Mouse (Mus musculus) ovary, postnatal 36 days (tissue): ENCODE data around the gene Rint1.
A peak's percentile ranks its signal among the peaks of the same experiment; 100 is the strongest.

ENCODE experiments used
- DNase-seq: peaks from one replicate; pipeline ENCODE4 v3.0.0; 2022; ENCODE audit warnings: low spot score, mixed read lengths

Gene Rint1

GRCm38 (mm10) chr5:23787536-23788389 lies at the start of gene Rint1:
Gene Rint1, plus strand, starts transcription at chr5:23787711.
- peak; percentile 92 for DNase-seq

- no peak for DNase-seq
These were observed 44.2 kb upstream of the Rint1 start for GRCm38 (mm10) chr5:23743261-23743660.

GRCm38 (mm10) chr5:23749882-23750281 lies 37.6 kb upstream of the Rint1 start:
- no peak for DNase-seq

GRCm38 (mm10) chr5:23755591-23755990 lies 31.9 kb upstream of the Rint1 start:
- DNase-seq: no peak

- no peak for DNase-seq
These were observed 31.1 kb upstream of the Rint1 start for GRCm38 (mm10) chr5:23756368-23756767.

GRCm38 (mm10) chr5:23758633-23759032 lies 28.9 kb upstream of the Rint1 start:
- peak; percentile 30 for DNase-seq

GRCm38 (mm10) chr5:23762531-23762930 lies 25.0 kb upstream of the Rint1 start:
- no peak for DNase-seq

- no peak for DNase-seq
These were observed 23.0 kb upstream of the Rint1 start for GRCm38 (mm10) chr5:23764557-23764956.

GRCm38 (mm10) chr5:23771105-23771504 lies 16.4 kb upstream of the Rint1 start:
- no peak for DNase-seq

GRCm38 (mm10) chr5:23774186-23774585 lies 13.3 kb upstream of the Rint1 start:
- DNase-seq: no peak

GRCm38 (mm10) chr5:23780516-23780915 lies 7.0 kb upstream of the Rint1 start:
- no peak for DNase-seq

- DNase-seq: no peak
These were observed 6.3 kb upstream of the Rint1 start for GRCm38 (mm10) chr5:23781172-23781571.

- DNase-seq: no peak
These were observed 5.3 kb upstream of the Rint1 start for GRCm38 (mm10) chr5:23782051-23782810.

GRCm38 (mm10) chr5:23782931-23783877 lies 4.3 kb upstream of the Rint1 start, which contains the start of gene Pus7:
Gene Pus7, minus strand, starts transcription at chr5:23783711.
- DNase-seq: peak; percentile 87

- DNase-seq: no peak
These were observed 899 bp downstream of the Rint1 start for GRCm38 (mm10) chr5:23788390-23788830.

- DNase-seq: no peak
These were observed 1.6 kb downstream of the Rint1 start for GRCm38 (mm10) chr5:23789078-23789612.

GRCm38 (mm10) chr5:23792726-23793125 lies 5.2 kb downstream of the Rint1 start:
- no peak for DNase-seq

- DNase-seq: no peak
These were observed 27.3 kb downstream of the Rint1 start for GRCm38 (mm10) chr5:23814841-23815240.

- DNase-seq: no peak
These were observed 29.2 kb downstream of the Rint1 start for GRCm38 (mm10) chr5:23816681-23817080.

GRCm38 (mm10) chr5:23822306-23822705 lies 34.8 kb downstream of the Rint1 start:
- DNase-seq: no peak

GRCm38 (mm10) chr5:23824171-23824733 lies 36.7 kb downstream of the Rint1 start:
- no peak for DNase-seq
